Mouse (Mus musculus) kidney, adult 9 months (tissue): ENCODE measurements around the gene Efna4.
A peak's percentile ranks its signal among the peaks of the same experiment; 100 is the strongest.

Experiments used
- DNase-seq: peaks from one replicate; pipeline ENCODE4 v3.0.0; 2022

The Efna4 gene

DNA sequence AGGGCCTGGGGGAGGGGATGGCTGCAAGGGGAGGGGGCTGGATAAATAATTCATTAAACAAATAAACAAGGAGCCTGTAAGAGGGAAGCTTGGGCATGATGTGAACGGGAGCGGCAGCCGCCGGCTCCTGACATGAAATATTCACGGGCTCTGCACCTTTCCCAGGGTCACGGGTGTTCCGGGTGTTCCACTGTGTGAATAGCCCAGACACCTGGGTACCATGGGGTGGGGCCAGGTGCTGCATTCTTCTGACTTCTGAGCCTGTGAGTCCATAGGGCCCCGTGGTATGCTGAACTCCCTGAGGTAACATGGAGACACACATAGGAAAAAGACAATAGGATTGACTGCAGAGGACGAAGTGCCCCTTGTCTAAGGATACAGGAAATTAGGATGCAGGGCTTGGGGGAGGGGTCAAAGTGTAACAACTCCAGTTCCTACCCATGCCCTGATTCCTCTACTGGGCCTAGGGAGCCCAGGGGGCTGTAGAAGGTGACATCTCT, 10.4 kb downstream of the Efna4 start:
- no peak for DNase-seq

DNA sequence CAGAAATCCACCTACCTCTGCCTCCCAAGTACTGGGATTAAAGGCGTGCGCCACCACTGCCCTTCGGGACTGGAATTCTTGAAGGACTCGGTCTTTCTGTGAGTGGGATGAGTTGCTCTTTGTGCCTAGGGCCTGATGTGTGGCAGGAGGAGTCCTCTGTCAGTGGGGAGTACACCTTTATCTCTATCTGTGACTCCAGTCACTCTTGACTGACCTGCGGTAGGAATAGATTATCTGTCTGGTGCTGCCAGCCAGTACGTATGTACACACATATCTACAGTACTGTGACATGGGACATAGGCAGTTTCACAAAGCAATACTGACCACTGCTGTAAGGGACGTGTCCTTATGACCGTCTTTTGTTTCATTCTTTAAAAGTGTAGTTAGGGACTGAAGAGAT, 11.9 kb downstream of the Efna4 start:
- DNase-seq, result no peak

DNA sequence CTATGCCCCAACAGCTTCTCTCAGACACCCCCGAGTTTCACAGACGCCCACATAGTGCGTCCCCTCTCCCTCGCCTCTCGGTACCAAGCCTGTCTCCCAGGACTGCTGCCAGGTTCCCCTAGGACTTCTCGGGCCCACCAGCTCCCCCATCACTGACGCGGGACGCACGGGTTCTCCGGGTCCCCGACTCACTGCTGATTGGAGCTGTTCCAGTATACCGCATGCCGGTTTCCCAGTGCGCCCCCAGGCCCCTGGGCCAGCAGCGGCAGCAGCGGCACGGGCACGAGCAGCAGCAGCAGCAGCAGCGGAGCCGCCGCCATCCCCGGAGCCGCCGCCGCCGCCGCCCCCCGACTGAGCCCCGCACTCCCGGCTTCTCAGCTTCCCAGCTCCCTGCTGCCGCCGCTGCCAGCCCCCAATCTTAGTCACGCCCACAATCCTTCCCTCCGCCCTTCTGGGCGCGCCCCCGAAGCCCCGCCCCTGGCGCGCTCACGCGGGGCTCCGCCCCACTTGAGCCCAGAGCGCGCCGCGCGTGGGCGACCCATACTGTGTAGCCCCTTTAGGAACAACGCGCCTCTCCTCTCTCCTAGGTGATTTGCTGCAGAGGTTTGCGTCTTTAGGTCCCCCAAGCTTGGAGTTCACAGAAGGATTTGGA, 15.2 kb downstream of the Efna4 start, which contains the start of gene Efna3:
Gene Efna3, minus strand, starts transcription at position 452 of the 652 bp plus-strand sequence.
- DNase-seq, result peak; percentile 64

DNA sequence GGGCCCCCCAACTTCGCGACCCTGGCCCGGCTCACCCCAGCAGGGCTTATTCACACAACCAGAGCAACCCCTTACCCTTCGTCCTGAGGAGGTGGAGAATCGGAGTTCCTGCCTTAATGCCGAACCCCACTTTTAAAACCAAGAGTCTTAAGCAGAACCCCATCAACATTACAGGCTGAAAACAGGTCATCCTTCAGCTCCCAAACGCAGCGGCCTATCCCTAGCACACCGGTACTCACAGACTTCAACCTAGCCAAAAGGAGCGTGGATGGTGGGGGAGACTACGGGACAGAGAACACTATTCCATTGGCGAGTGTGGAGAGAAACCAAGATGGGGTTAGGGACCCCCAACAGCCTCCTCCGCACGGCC, 15.7 kb downstream of the Efna4 start:
- no peak for DNase-seq

DNA sequence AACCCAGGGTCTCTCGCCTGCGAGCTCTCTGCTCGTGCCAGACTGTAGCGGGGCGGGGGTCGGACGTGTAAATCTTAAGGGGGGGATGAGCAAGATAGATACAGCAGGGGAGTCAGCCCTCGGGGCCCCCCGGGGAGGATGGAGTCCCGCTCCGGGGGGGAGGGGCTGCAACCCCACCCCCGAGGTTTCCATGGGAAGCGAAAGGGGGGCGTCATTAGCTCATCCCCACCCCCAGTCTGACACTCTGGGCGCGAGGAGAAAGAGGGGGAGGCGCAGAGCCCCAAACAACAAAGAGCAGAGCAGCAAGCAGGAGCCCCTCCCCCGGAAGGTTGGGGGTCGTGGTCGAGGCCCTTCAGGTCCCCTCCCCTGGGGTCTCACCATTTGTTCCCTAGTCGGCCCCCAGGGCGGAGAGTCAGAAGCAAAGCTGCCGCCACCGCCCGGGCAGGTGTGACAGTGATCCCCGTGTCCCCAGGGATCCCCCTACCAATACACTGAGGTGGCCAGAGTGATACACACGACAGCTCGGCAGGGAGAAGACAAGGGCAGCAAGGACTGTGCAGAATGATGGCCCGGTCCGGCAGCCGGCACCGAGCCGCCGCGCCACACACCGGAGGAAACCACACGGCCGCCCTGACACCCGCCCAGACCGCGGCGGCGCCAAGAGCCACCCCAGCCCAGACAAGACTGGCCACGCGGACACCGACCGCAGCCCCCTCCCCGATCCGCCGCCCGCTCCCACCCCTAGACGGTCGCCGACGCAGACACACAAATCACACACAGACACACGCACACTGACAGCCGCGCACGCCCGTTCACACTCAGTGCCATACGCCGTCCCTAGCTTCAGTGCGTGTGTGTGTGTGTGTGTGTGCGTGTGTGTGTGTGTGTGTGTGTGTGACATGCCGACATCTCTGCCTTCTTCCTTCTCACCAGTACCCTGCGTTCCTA, 16.4 kb downstream of the Efna4 start:
- DNase-seq, result no peak

DNA sequence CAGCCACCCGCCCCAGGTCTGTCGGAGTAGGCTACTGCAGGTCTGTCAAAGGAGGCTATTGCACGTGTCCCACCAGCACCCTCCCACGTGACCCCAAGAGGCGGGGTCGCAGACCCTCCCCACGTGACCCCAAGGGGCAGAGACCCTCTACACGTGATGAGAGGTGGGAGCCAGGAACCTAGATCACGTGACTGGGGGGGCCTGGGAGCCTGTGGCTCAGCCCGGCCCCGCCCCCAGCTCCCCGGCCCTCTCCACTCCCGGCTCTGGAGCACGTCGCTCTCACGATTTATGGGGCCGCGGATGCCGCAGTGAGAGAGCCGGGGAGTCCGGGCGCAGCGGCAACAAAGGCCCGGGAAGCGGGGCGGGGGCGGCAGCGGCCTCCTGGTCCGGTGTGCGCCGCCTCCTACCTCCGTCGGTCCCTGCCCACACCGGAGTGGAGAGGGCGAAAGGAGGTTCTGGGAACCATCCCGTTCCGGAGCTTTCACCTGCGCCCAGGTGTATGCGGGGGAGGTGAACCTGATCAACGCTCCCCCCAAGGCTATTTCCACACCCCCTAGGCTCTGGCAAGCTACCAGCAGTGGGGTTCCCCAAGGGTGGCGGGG, 17.1 kb downstream of the Efna4 start:
- DNase-seq, result peak; percentile 42

DNA sequence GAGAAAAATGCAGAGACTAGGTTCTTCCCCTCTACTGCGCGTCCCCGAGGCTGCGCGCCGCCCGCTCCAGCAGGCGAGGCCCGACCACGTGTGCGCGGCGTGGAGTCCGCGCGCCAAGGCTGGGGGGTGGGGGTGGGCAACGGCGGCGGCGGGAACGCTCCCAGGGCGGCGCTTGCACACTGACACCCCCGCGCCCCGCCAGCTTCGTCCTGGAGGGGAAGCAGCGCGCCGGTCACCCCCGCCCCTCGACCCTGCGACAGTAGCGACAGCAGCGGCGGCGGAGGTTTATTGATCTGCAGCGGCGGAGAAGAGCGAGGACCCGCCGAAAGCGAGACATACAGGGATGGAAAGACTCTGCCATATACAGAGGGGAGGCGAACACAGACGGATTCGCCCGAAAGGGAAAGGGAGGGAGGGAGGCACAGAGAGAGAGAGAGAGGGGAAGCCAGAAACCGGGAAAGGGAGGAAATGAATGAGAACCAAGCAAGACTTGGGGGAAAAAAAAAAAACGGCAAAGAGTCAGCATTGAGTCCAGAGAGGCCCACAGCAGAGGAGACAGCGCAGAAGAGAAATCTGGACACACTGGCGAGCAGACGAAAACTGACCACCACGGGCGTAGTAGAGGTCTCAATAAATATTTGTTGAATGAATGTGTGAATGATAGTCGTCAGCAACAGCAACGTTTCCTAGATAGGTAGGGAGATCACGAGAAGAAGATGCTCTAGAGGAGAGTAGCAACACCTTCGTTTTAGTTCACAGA, 18.1 kb downstream of the Efna4 start:
- no peak for DNase-seq

DNA sequence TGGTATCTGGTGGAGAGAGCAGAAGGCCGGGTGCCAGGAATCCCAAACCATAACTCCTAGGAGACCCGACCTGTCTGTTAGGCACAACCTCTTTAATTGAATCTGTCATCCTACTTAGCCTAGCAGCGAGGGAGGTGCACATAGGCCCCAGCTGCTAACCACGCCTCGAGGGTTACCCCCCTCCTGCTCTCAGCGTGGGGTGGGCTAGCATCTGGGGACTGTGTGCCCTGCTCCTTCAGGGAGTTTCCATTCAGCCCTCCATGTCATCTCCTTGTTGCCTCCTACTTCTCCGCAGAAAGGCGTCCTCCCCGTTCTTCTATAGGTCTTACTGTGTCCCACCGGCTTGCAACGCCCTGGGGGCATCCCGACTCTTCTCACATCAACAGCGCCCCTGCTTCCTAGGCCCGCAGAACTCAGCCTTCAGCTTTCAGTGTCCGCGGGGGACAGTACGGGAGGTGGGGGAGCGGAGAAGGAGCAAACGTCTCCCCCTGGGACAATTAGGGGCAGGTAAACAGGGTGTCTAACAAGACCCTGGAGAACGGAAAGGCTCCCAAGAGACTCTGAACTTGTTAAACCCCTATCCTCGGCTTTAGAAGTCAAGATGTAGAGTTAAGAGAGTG, 18.7 kb downstream of the Efna4 start:
- no peak for DNase-seq

DNA sequence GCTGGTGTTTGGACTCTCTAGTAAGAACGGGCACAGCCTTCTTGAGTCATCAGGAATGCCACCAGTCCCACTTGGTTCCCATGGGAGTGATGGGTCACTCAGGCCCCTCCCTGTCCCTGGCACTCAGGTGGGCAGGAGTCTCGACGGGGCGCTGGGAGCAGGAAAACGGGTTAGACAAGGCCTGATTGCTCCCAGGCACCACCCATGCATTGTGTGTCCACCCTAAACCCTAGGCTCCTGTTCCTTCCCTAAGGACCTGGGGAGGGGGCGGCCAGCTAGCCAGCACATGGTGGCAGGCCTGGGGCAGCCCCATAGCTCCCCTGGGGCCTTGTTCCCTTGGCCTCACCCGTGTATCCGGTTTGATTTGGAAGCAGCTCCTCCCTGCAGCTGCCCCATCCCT, 19.5 kb downstream of the Efna4 start:
- DNase-seq, result no peak

DNA sequence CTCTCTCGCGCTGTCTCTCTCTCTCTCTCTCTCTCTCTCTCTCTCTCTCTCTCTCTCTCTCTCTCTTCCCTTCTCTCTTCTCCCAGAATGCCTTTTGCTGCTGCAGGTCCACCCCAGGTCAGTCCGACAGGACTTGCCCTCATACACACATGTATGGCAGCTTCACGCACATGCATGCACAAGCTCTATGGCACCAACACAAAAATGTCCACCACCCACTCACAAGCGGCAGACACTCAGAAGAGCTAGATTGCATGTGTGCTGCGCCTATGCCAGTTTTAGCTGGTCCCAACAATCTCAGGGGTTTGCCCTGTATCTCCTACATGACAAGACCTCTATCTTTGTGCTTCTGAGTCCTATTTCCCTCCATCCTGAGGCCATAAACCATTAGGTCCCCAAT, 20.6 kb downstream of the Efna4 start:
- no peak for DNase-seq

DNA sequence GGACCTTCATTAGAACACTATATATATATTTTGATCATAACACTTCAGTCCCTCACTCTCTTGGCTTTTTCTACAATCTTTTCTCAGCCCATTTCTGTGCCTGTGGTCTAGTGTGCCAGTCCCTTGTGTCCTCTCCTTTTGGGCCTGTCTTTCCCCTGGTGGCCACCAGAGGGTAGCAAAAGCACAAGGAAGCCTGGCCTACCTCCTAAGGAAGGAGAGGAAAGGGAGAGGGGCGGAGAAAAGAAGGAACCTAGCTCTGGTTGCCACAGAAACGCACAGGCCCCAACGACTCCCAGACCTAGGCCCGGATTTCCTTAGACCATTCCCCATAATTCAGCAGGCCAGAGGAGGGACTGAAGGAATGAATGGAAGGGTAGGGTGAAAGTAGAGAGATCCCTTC, 21.0 kb downstream of the Efna4 start:
- peak; percentile 93 for DNase-seq

DNA sequence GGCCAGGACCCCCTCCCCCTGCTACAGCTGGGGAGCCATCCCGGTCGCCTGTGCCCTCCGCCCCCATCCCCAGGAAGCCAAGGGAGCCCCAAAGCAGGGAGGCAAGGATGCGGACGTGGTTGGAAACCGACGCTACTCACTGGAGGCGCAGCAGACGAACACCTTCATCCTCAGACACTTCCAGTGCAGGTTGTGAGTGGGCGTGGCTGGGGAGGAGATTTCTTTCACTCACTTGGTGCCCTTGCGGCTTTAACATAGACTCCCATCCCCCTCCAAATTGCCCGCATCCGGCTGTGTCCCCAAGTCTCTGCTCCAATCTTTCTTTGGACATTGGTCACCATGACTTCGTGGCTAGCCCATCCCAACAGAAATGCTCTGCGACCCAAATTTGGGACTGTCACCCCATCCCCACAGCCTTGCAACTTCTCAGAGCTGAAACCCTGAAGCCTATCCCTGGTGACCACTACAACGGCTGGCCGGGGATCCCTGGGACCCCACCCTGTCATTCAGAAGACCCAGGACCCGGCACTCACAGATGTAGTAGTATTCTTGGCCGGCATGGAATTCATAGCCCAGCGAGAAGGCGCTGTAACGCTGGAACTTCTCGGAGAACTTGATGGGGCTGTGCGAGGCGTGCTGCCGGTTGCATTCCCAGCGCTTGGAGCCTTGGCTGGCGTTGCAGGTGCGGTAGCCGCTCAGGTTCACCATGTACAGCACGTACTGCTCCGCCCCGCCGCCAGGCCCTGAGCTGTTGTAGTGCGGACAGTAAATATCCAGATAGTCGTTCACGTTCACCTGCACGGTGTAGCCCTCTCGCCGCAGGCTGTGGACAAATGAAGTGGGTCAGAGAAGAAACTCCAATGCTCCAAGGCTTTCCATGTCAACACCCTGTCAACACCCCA, 21.6 kb downstream of the Efna4 start:
- DNase-seq, result peak; percentile 30

DNA sequence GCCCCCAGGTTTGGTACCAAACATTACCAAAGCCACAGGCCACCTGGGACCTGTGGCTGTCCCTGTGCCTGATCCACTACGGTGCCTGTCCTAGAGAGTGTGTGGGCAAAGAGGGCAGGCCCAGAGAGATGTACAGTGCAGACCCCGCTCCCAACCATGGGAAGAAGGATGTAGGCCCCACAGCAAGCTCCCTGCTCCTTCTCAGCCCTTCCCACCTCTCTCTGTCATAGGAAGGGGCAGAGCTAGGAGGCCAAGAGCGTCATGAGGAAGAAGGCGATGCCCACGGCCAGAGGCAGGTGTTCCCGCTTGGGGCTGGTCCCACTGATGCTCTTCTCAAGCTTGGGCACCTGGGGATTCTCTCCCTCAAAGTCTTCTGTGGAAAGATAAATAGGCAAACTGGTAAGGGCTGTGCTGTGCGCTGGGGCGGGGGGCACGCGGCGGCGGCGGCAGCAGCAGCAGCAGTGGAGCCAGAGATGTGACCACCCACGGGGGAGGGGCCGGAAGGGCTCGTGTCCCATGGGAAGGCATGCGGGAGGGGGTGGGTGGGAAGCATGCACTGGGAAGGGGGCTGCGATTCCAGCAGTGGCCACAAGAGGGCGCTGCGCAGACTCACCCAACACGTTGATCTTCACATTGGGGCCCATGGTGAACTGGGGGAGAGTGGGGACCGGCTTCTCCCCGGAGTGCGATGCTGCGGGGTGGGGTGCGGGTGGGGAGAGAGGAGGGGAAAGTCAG, 22.5 kb downstream of the Efna4 start:
- peak; percentile 79 for DNase-seq

DNA sequence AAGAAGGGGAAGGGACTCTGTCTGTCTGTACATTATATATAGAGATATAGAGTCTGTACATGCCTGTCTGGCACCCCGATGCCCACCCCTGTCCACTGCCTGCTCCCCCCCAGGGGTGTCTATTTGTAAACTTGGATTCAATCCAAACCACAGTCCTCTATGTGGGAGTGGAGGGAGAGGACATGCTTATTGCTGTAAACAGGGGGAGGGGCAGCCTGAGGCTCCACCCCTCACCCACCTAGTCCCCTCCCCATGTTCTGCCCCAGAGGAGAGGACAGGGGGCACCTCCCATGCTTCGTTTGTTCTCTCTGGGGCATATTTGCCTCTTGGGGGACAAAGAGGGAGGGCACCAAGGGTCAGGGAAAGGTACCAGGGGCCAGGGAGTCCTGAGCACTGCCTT, 23.0 kb downstream of the Efna4 start:
- no peak for DNase-seq

DNA sequence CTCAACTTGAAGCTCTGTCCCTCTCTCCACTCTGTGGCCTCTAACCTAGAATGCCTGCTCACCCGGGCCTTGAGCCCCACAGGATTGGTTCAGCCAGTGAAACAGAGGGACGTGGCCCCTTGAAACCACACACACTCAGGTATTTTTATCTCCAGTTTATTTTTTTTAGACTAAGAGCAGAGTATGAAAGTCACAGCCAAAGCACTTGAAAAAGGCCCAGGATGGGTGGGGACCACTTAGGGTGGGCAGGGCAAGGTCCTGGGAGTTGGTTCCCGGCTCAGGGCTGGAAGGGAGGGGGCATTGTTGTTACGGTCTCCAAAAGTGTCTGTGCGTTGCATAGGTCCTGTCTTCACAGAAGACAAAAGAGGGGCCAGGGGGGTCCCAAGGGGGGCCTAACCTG, 23.5 kb downstream of the Efna4 start:
- DNase-seq, result no peak

DNA sequence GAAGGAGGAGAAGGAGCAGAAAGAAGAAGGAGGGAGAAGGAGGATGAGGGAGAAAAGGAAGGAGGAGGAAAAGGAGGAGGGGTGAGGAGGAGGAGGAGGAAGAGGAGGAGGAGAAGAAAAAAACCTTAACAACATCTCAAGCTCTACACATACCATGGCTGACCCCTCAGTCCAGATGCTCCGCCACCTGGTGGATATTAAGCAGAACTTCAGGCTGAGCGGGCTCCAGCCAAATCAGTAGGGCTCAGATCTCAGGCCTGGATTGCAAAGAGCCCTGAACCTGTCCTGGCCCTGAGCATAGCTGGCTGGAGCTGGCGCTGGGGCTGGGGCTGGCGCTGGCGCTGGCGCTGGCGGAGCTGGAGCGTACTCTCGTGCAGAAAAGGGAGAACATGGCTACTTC, 29.7 kb downstream of the Efna4 start:
- DNase-seq, result peak; percentile 87

DNA sequence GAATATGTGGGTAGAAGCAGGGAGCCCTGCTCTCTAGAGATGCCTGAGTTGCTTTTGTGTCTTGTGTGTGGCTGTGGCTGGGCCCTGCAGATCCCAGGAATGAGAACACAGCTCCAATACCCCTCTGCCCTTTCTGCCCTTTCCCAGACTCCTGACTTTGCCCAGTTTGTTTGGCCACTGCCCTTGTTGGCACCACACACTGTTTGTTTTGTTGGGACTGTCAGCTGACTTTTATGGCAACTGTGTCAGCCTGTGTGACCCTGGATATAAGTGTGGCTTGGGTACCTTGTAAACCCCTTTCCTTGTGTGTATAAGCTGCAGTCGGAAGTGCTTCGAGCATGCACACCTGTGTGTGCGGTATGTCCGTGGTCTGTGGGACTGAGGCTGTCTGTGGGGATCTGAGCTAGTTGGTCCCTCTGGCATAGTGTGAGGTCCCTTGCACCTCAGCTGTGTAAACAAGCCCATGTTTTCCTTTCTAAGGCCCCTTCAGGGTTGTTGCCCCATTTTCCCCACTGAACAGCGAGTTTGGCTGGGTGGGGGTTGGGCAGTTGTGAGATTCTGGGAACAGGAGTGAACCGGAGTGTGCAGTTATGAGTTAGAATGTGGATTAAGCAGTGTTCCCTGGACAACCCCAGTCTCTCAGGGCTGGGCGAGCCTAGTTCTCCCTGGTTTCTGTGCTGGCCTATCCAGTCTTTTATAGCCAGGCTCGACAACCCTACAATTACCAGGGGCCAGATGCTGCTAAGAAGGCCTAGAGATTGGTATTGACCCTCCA, 32.1 kb downstream of the Efna4 start:
- DNase-seq, result peak; percentile 78

DNA sequence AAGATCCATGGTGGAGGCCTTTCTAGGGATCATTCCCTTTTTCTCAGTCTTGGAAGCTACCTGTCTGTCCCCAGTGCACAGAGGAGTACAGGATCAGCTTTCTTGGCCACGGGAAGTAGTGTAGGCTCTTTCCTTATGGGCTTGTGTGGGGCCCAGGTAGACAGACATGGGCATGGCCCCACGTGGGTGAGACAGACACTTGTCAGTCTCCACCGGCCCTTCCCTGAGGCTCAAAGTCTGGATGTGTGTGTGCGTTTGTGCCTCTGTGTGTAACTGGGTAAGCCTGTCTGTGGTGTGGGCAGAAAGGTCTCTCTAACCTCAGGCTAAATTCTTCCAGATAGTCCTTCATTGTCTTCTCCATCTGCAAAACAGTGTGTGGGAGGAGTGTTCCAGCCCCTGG, 32.7 kb downstream of the Efna4 start:
- DNase-seq, result no peak

DNA sequence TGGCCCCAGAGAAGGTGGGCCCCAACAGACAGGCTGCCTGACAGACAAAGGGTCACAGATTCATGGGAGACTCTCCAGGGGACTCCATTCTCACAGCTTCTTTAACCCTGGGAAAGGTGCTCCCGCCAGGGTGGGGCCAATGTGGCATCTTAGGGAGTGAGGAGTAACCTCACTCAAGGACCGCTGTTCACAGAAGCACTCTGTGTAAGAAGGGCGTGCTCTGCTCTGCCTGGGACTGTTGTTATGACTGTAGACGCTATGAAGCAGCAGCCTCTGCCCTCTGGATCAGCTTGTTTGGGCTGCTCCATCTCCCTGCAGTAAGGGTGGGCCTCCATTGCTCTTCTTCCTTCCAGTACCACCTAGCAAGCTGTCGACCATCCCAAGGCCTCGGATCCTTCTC, 33.4 kb downstream of the Efna4 start:
- no peak for DNase-seq

DNA sequence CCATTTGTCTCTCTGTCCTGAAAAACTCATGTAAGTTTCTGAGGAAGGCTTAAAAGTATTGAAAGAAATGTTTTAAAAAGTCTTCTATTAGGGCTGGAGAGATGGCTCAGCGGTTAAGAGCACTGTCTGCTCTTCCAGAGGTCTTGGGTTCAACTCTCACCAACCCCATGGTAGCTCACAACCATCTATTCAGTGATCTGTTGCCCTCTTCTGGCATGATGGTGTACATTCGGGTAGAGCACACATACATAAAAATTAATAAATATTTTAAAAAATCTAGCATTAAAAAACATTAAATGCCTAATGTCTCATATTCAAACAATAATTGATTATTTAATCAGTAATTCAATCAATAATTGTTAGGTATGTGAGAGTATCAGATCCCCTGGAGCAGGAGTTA, 37.3 kb downstream of the Efna4 start:
- no peak for DNase-seq
